Mouse (Mus musculus) kidney, postnatal 0 days (tissue): ENCODE measurements around the gene 2210016F16Rik. TPM values are rescaled to one million over a fixed set of nuclear protein-coding genes. Genes with fewer than 3 reads are reported as not detected.
"Not testable (repeated sequence)": the region's sequence is repeated elsewhere in the genome, so short reads cannot be mapped to it uniquely, and the experiment has no call there.

Experiments
- ATAC-seq: fragments of 200-750 bp; cut with Nextera tagmentation; replicated peaks from 2 replicates; pipeline ENCODE4 v1.8.0; 2017; ENCODE audit warnings: low read depth, moderate number of reproducible peaks, moderate TSS enrichment, moderate library complexity; ENCODE audit not compliant: low FRiP score
- DNase-seq: peaks from one replicate; pipeline ENCODE4 v3.0.0-alpha.2; 2016; ENCODE audit warnings: low spot score
- H3K27ac ChIP-seq: fragments of 300-500 bp; sonication (generic); 2 replicates; pipeline ENCODE4 v1.5.1; 2014; ENCODE audit warnings: mild to moderate bottlenecking
- H3K27me3 ChIP-seq: fragments of 300-500 bp; sonication (generic); 2 replicates; pipeline ENCODE4 v1.6.1; 2014; ENCODE audit warnings: low read length, mixed read lengths; ENCODE audit not compliant: insufficient read depth
- H3K36me3 ChIP-seq: fragments of 300-500 bp; sonication (generic); 2 replicates; pipeline ENCODE4 v1.6.1; 2014; ENCODE audit warnings: low read length, mixed read lengths; ENCODE audit not compliant: insufficient read depth
- H3K4me1 ChIP-seq: fragments of 300-500 bp; sonication (generic); replicated peaks from 2 replicates; pipeline ENCODE4 v1.6.1; 2014; ENCODE audit warnings: antibody characterized with exemption, low read length, mixed read lengths; ENCODE audit not compliant: insufficient read depth
- H3K4me2 ChIP-seq: fragments of 300-500 bp; sonication (generic); 2 replicates; pipeline ENCODE4 v1.6.1; 2014; ENCODE audit warnings: mild to moderate bottlenecking, low read length, moderate library complexity, mixed read lengths
- H3K4me3 ChIP-seq: fragments of 300-500 bp; sonication (generic); replicated peaks from 2 replicates; pipeline ENCODE4 v1.5.1; 2014; ENCODE audit warnings: low read depth, low read length
- H3K9ac ChIP-seq: fragments of 300-500 bp; sonication (generic); 2 replicates; pipeline ENCODE4 v1.6.1; 2014; ENCODE audit warnings: low read depth, low read length
- H3K9me3 ChIP-seq: fragments of 300-500 bp; sonication (generic); replicated peaks from 2 replicates; pipeline ENCODE4 v1.6.1; 2016; ENCODE audit warnings: low read length, inconsistent platforms, mixed read lengths
- CTCF ChIP-seq: IDR thresholded peaks from 2 replicates; pipeline ENCODE4 v1.5.1; 2016; ENCODE audit warnings: antibody characterized with exemption, low read depth, mild to moderate bottlenecking, moderate library complexity
- WGBS: fragments of 180-500 bp; shearing (Covaris S2); extraction: QIAGEN DNeasy Blood & Tissue Kit; methylation state at CpG from one replicate; pipeline ENCODE4 v1.1.7; 2014; 5-methylcytosine and 5-hydroxymethylcytosine counted together
- polyA plus RNA-seq: library from polyadenylated mRNA; unstranded; fragments of >200 nt; fragmentation: Nextera tagmentation; extraction: Ambion mirVana; gene quantifications from 2 replicates; pipeline ENCODE4 v1.2.1, GENCODE M21; 2015

2210016F16Rik gene
- polyA plus RNA-seq, 1 experiment from 2014 or later: 33.7 TPM

DNA sequence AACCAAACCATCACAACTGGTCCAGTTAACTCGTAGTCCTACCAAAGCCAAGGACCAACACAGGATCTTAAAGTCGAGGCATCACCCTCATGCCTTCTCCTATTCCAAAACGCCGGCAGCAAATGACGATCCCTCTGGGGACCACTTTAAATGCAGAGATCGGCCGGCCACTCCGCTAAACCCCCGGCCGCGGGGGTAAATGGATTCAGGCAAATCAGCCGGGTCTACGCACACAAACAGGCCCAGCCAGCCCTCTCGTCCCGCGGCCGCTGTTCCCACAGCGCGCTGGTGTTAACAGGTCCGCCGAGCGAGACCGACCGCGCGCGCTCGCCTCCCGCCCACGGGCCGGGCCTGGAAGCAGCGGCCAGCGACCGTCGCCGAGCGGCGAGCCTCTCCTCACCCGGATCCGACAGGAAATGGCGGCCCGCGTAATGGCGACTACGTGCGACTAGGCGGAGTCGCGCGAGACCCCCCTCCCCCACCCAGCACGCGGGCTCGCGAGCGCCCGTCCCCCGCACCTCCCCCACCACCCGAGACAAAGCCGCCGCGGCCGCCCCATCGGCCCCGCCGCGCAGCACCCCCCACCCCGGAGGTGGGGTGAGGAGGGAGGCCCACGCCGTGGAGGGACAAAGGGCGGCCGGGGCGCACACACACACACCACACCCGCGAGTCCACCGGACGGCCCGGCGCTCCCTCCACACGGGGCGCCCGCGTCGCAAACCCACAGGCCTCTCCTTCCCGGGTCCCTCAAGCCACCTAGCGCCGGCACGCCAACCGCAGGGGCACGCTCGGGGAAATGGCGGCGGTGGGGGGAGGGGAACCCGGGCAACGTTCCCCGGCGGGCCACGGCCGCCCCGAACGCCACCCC, 16.3 kb upstream of the 2210016F16Rik start:
- H3K27me3 ChIP-seq: no peaks in the 10 kb centered on the region
- H3K36me3 ChIP-seq: peaks cover 10% of the 10 kb centered on the region
- peak; percentile 34 for ATAC-seq
- no peaks in the 10 kb centered on the region for H3K4me1 ChIP-seq
- H3K9me3 ChIP-seq: no peaks in the 10 kb centered on the region
- peak; percentile 7; the same call in 1 of the 2 replicates for TF ChIP-seq CTCF
- H3K4me2 ChIP-seq: peak overlapping the region; percentile 75
- H3K27ac ChIP-seq: peak overlapping the region; percentile 93
- H3K4me3 ChIP-seq: peak overlapping the region; percentile 84
- peak; percentile 79 for DNase-seq
- 1% methylated on average over 69 of the region's 100 CpGs for WGBS
- H3K9ac ChIP-seq: peak overlapping the region; percentile 100

GRCm38 (mm10) chr13:58400576-58400975, 15.6 kb upstream of the 2210016F16Rik start:
- under 1% methylated on average over 11 of the region's 11 CpGs for WGBS
- Histone ChIP-seq H3K9ac (peak overlapping the region; percentile 100), H3K27ac (peak overlapping the region; percentile 93; the same call in 1 of the 2 replicates), H3K36me3 (peaks cover 16% of the 10 kb centered on the region), H3K4me2 (peak overlapping the region; percentile 75), H3K4me1 (no peaks in the 10 kb centered on the region), H3K27me3 (no peaks in the 10 kb centered on the region), H3K4me3 (peak overlapping the region; percentile 84), H3K9me3 (no peaks in the 10 kb centered on the region)
- TF ChIP-seq CTCF: no peak
- DNase-seq (no peak), ATAC-seq (no peak)

- no peak for TF ChIP-seq CTCF
- whole genome bisulfite sequencing: 77% methylated on average over 13 of the region's 13 CpGs
Observed at GRCm38 (mm10) chr13:58397651-58398050, 12.6 kb upstream of the 2210016F16Rik start.

DNA sequence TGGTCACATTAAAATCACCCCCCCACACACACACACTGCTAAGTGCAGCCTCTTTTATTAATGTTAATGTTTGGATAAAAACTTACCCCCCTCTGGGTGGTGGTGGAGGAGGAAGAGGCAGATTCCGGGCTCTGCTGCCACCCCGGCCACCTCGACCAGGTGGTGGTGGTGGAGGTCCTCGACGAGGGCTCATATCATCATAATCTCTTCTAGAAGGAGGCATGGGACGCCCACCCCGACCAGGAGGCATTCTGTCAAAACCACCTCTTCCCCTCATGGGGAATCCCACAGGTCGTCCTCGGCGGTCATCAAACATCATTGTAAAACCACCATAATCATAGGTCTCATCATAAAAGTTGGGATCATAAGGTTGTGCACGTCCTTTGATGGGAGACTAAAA, 9.4 kb upstream of the 2210016F16Rik start:
- DNase-seq: not testable (repeated sequence)

More at GRCm38 (mm10) chr13:58397651-58398050, 12.6 kb upstream of the 2210016F16Rik start:
- no peak overlapping the region for H3K4me2 ChIP-seq
- no peak overlapping the region for H3K4me3 ChIP-seq
- H3K9me3 ChIP-seq: no peaks in the 10 kb centered on the region
- no peaks in the 10 kb centered on the region for H3K27me3 ChIP-seq
- H3K4me1 ChIP-seq: no peaks in the 10 kb centered on the region
- H3K27ac ChIP-seq: no peak overlapping the region
- ATAC-seq (no peak), DNase-seq (no peak)
- H3K9ac ChIP-seq: no peak overlapping the region
- peaks cover 34% of the 10 kb centered on the region for H3K36me3 ChIP-seq

GRCm38 (mm10) chr13:58389324-58389951, 4.4 kb upstream of the 2210016F16Rik start:
- no peak overlapping the region for H3K27ac ChIP-seq
- H3K27me3 ChIP-seq: no peaks in the 10 kb centered on the region
- no peak overlapping the region for H3K4me3 ChIP-seq
- H3K36me3 ChIP-seq: peaks cover 22% of the 10 kb centered on the region; the same call in 1 of the 2 replicates
- no peak overlapping the region for H3K9ac ChIP-seq
- H3K4me1 ChIP-seq: 0 out of 2 replicates have a peak, but pooled peaks cover 5% of the 10 kb centered on the region
- H3K4me2 ChIP-seq: no peak overlapping the region
- no peaks in the 10 kb centered on the region for H3K9me3 ChIP-seq
- TF ChIP-seq CTCF: no peak
- DNase-seq: no peak
- ATAC-seq: no peak
- WGBS: 82% methylated on average over 2 of the region's 2 CpGs

More for the DNA sequence above, 9.4 kb upstream of the 2210016F16Rik start:
- H3K9me3 ChIP-seq, H3K27ac ChIP-seq, H3K4me1 ChIP-seq, H3K27me3 ChIP-seq, H3K9ac ChIP-seq, H3K4me2 ChIP-seq, H3K4me3 ChIP-seq: not testable (repeated sequence)
- peaks cover 44% of the 10 kb centered on the region for H3K36me3 ChIP-seq
- WGBS: 79% methylated on average over 11 of the region's 11 CpGs
- peak; percentile 34; the same call in 1 of the 2 replicates for ATAC-seq

DNA sequence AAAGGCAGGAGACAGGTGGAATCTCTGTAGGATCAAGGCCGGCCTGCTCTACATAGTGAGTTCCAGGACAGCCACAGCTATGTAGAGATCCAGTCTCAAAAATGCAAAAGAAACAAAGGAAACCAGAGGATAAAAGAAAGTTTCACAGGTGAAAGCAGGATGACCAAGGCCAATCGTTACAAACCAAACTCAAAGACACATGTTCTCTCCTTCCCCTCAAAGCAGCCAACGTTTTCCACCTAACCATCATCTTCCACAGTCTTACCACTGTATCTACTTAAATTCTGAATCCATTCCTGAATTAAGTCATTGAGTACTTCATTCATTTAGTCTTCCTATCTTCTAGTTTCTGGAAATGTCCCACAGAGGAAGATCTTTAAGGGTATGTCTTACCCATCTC, 3.4 kb upstream of the 2210016F16Rik start:
- WGBS: 37% methylated on average over 3 of the region's 3 CpGs

More for the DNA sequence above, 3.4 kb upstream of the 2210016F16Rik start:
- Histone ChIP-seq H3K27ac (no peak overlapping the region), H3K4me3 (no peak overlapping the region), H3K4me2 (no peak overlapping the region), H3K9me3 (no peaks in the 10 kb centered on the region), H3K36me3 (peaks cover 15% of the 10 kb centered on the region; the same call in 1 of the 2 replicates), H3K4me1 (0 out of 2 replicates have a peak, but pooled peaks cover 5% of the 10 kb centered on the region), H3K9ac (no peak overlapping the region), H3K27me3 (no peaks in the 10 kb centered on the region)
- ATAC-seq (0 out of 2 replicates have a peak, but pooled peaks have one; percentile 23), DNase-seq (no peak)
- TF ChIP-seq CTCF: no peak
